Mouse (Mus musculus) embryonic facial prominence, embryonic 10.5 days (tissue): ENCODE measurements around the gene Col4a2. TPM values are rescaled to one million over a fixed set of nuclear protein-coding genes. Genes with fewer than 3 reads are reported as not detected.
"Not testable (repeated sequence)": the region's sequence is repeated elsewhere in the genome, so short reads cannot be mapped to it uniquely, and the experiment has no call there.

ENCODE experiments used
- DNase-seq: peaks from one replicate; pipeline ENCODE4 v3.0.0-alpha.2; 2017; ENCODE audit warnings: low spot score
- H3K27ac ChIP-seq: fragments of 300-500 bp; sonication (generic); replicated peaks from 2 replicates; pipeline ENCODE4 v1.5.1; 2016; ENCODE audit warnings: mild to moderate bottlenecking
- H3K27me3 ChIP-seq: fragments of 300-500 bp; sonication (generic); replicated peaks from 2 replicates; pipeline ENCODE4 v1.6.1; 2016; ENCODE audit warnings: low read depth, mild to moderate bottlenecking; ENCODE audit not compliant: poor library complexity, severe bottlenecking
- H3K36me3 ChIP-seq: fragments of 300-500 bp; sonication (generic); replicated peaks from 2 replicates; pipeline ENCODE4 v1.6.1; 2016; ENCODE audit warnings: mild to moderate bottlenecking, moderate library complexity
- H3K4me1 ChIP-seq: fragments of 300-500 bp; sonication (generic); 2 replicates; pipeline ENCODE4 v1.6.1; 2016
- H3K4me3 ChIP-seq: fragments of 300-500 bp; sonication (generic); 2 replicates; pipeline ENCODE4 v1.5.1; 2016; ENCODE audit warnings: mild to moderate bottlenecking, moderate library complexity
- H3K9me3 ChIP-seq: fragments of 300-500 bp; sonication (generic); 2 replicates; pipeline ENCODE4 v1.6.1; 2016; ENCODE audit warnings: mild to moderate bottlenecking
- WGBS: fragments of 180-500 bp; shearing (Covaris S2); methylation state at CpG from one replicate; pipeline ENCODE4 v1.1.7; 2016; 5-methylcytosine and 5-hydroxymethylcytosine counted together
- polyA plus RNA-seq: library from polyadenylated mRNA; unstranded; fragments of >200 nt; fragmentation: Nextera tagmentation; extraction: Ambion mirVana; gene quantifications from 2 replicates; pipeline ENCODE4 v1.2.1, GENCODE M21; 2016

Gene Col4a2
- polyA plus RNA-seq, 1 experiment from 2014 or later: 54.7 TPM

- WGBS: 72% methylated on average over 12 of the region's 12 CpGs
- no peaks in the 10 kb centered on the region for H3K36me3 ChIP-seq
- no peak overlapping the region for H3K27ac ChIP-seq
- peaks cover 19% of the 10 kb centered on the region for H3K4me1 ChIP-seq
- no peak overlapping the region for H3K4me3 ChIP-seq
- no peak for DNase-seq
- H3K9me3 ChIP-seq: no peaks in the 10 kb centered on the region
- H3K27me3 ChIP-seq: no peaks in the 10 kb centered on the region
Observed at GRCm38 (mm10) chr8:11463889-11464706, 151.5 kb downstream of the Col4a2 start.

- no peaks in the 10 kb centered on the region for H3K36me3 ChIP-seq
- no peak overlapping the region for H3K27ac ChIP-seq
- H3K4me3 ChIP-seq: no peak overlapping the region
- H3K9me3 ChIP-seq: no peaks in the 10 kb centered on the region
- H3K27me3 ChIP-seq: no peaks in the 10 kb centered on the region
- H3K4me1 ChIP-seq: peaks cover 16% of the 10 kb centered on the region
- WGBS: 67% methylated on average over 3 of the region's 3 CpGs
- no peak for DNase-seq
Observed at GRCm38 (mm10) chr8:11464707-11464964, 152.0 kb downstream of the Col4a2 start.

DNA sequence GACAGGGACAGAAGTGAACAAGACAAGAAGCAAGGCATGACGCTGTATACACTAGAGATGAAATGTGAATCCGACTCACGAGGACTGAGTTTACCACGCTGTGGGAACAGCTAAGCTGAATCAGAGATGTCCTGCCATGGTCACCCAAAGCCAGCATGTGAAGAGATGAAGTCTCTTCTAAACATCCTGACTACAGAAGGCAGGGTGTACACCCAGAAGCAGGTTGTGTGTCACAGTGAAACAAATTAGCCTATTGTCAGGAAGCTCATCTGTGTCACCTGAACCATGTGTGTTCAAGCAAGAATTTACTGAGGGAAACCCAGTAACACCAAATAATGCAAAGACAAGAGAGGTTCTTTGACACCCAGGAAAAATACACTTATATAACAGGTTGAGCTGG lies 153.0 kb downstream of the Col4a2 start:
- Histone ChIP-seq H3K36me3 (no peaks in the 10 kb centered on the region), H3K27me3 (0 out of 2 replicates have a peak, but pooled peaks cover 3% of the 10 kb centered on the region), H3K9me3 (no peaks in the 10 kb centered on the region), H3K4me1 (peaks cover 12% of the 10 kb centered on the region; the same call in 1 of the 2 replicates), H3K4me3 (no peak overlapping the region), H3K27ac (no peak overlapping the region)
- DNase-seq: no peak
- WGBS: 93% methylated on average over 4 of the region's 4 CpGs

GRCm38 (mm10) chr8:11466528-11466927 lies 153.9 kb downstream of the Col4a2 start:
- DNase-seq, H3K27ac ChIP-seq: not testable (repeated sequence)
- 83% methylated on average over 5 of the region's 5 CpGs for WGBS

GRCm38 (mm10) chr8:11469095-11469494 lies 156.5 kb downstream of the Col4a2 start:
- no peak overlapping the region for H3K27ac ChIP-seq
- H3K4me3 ChIP-seq: no peak overlapping the region
- H3K27me3 ChIP-seq: peaks cover 32% of the 10 kb centered on the region
- no peaks in the 10 kb centered on the region for H3K9me3 ChIP-seq
- no peaks in the 10 kb centered on the region for H3K36me3 ChIP-seq
- DNase-seq: peak; percentile 48
- 4% methylated on average over 3 of the region's 3 CpGs for WGBS
- peaks cover 27% of the 10 kb centered on the region for H3K4me1 ChIP-seq

More at GRCm38 (mm10) chr8:11466528-11466927, 153.9 kb downstream of the Col4a2 start:
- not testable (repeated sequence) for H3K36me3 ChIP-seq, H3K4me1 ChIP-seq, H3K9me3 ChIP-seq, H3K4me3 ChIP-seq
- H3K27me3 ChIP-seq: peaks cover 10% of the 10 kb centered on the region

GRCm38 (mm10) chr8:11470694-11471093 lies 158.1 kb downstream of the Col4a2 start:
- peaks cover 48% of the 10 kb centered on the region for H3K27me3 ChIP-seq
- 75% methylated on average over 7 of the region's 7 CpGs for WGBS
- H3K9me3 ChIP-seq: no peaks in the 10 kb centered on the region
- H3K4me1 ChIP-seq: peaks cover 36% of the 10 kb centered on the region
- no peaks in the 10 kb centered on the region for H3K36me3 ChIP-seq
- H3K4me3 ChIP-seq: no peak overlapping the region
- DNase-seq: no peak
- H3K27ac ChIP-seq: no peak overlapping the region

GRCm38 (mm10) chr8:11471309-11471708 lies 158.7 kb downstream of the Col4a2 start:
- H3K4me1 ChIP-seq: peaks cover 39% of the 10 kb centered on the region
- 45% methylated on average over 8 of the region's 8 CpGs for WGBS
- no peaks in the 10 kb centered on the region for H3K36me3 ChIP-seq
- H3K27me3 ChIP-seq: peaks cover 54% of the 10 kb centered on the region
- DNase-seq: no peak
- no peak overlapping the region for H3K4me3 ChIP-seq
- H3K9me3 ChIP-seq: no peaks in the 10 kb centered on the region
- H3K27ac ChIP-seq: no peak overlapping the region

DNA sequence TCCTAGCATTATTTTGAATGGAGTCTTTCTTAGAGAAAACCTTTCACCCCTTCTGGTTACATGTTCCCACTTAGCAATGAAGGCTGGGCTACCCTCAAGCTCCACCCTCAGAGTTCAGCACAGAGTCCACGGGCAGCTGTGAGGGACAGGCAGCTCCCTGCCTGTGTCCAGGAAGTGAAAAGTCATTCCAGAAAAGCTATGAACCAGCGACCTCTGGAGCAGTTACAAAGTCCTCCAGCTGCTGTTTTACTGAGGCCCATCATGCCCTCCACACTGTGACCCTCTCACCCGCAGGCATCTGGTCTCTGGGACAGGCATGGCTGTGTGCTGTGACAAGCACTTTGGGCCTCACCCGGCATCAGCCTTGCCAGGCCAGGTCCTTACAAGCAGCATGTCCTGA lies 160.5 kb downstream of the Col4a2 start:
- no peaks in the 10 kb centered on the region for H3K36me3 ChIP-seq
- H3K4me1 ChIP-seq: peaks cover 57% of the 10 kb centered on the region
- WGBS: 32% methylated on average over 4 of the region's 4 CpGs
- DNase-seq: no peak
- no peak overlapping the region for H3K27ac ChIP-seq
- H3K4me3 ChIP-seq: no peak overlapping the region
- peaks cover 72% of the 10 kb centered on the region for H3K27me3 ChIP-seq
- no peaks in the 10 kb centered on the region for H3K9me3 ChIP-seq

GRCm38 (mm10) chr8:11475397-11475796 lies 162.8 kb downstream of the Col4a2 start:
- Histone ChIP-seq H3K27ac (no peak overlapping the region), H3K4me3 (no peak overlapping the region), H3K27me3 (peaks cover 95% of the 10 kb centered on the region), H3K36me3 (no peaks in the 10 kb centered on the region), H3K4me1 (peaks cover 67% of the 10 kb centered on the region), H3K9me3 (no peaks in the 10 kb centered on the region)
- WGBS: 3% methylated on average over 10 of the region's 10 CpGs
- no peak for DNase-seq

DNA sequence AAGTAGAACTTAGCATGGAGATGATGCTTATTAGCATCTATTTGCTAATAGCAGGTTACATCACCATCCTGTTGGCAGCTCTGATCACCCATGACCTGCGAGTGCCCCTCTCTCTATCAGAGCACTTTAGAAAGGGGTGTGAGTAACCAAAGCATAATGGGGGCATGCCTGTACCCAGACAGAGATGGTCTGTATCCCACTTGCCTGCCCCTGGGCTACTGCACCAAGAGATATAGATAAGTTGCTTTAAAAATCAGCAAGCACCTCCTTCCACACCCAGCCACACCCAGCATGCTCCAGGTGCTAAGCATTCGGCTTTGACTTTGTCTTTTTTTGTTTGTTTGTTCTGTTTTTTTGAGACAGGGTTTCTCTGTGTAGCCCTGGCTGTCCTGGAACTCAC lies 163.3 kb downstream of the Col4a2 start:
- Histone ChIP-seq H3K27ac (no peak overlapping the region), H3K4me3 (no peak overlapping the region), H3K27me3 (peaks cover 96% of the 10 kb centered on the region), H3K36me3 (no peaks in the 10 kb centered on the region), H3K4me1 (peaks cover 72% of the 10 kb centered on the region), H3K9me3 (no peaks in the 10 kb centered on the region)
- no peak for DNase-seq
- 18% methylated on average over 2 of the region's 2 CpGs for WGBS

GRCm38 (mm10) chr8:11476338-11477177 lies 164.0 kb downstream of the Col4a2 start:
- peaks cover 95% of the 10 kb centered on the region for H3K27me3 ChIP-seq

DNA sequence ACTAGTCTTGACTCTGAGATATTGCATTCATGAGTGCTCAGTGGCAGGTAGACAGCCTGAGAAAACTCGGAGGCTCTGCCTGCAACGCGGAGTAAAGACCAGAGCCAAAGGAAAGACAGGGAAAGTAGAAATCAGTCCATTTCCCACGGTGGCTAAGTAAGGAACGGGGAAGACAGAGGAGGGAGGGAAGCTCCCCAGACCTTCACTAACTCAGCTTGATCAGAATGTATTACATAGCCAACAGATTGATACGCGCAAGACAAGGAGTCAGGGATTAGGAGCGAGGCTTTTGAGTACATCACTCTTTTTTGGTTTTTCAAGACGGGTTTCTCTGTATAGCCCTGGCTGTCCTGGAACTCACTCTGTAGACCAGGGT lies 164.6 kb downstream of the Col4a2 start:
- DNase-seq: no peak
- no peaks in the 10 kb centered on the region for H3K36me3 ChIP-seq
- no peaks in the 10 kb centered on the region for H3K9me3 ChIP-seq
- H3K27ac ChIP-seq: no peak overlapping the region
- H3K4me3 ChIP-seq: peak overlapping the region; percentile 69
- peaks cover 98% of the 10 kb centered on the region for H3K27me3 ChIP-seq
- H3K4me1 ChIP-seq: peaks cover 73% of the 10 kb centered on the region
- WGBS: 4% methylated on average over 9 of the region's 9 CpGs

More at GRCm38 (mm10) chr8:11476338-11477177, 164.0 kb downstream of the Col4a2 start:
- peaks cover 73% of the 10 kb centered on the region for H3K4me1 ChIP-seq
- 3% methylated on average over 24 of the region's 24 CpGs for WGBS
- no peaks in the 10 kb centered on the region for H3K9me3 ChIP-seq
- peak; percentile 67 for DNase-seq
- H3K27ac ChIP-seq: peak overlapping the region; percentile 26; the same call in 1 of the 2 replicates
- H3K4me3 ChIP-seq: peak overlapping the region; percentile 69
- H3K36me3 ChIP-seq: no peaks in the 10 kb centered on the region
